In genomic region chr12:111574074-111574886, GRCm38 (mm10) we compare ENCODE assay signal across 7 mouse cellular contexts. TPM values are rescaled to one million over a fixed set of nuclear protein-coding genes. Genes with fewer than 3 reads are reported as not detected.
A peak's percentile ranks its signal among the peaks of the same experiment; 100 is the strongest.
DNase-seq lines count a peak whose midpoint lies in the region; ATAC-seq lines count a peak whose summit lies in the region.

Gene Mark3, plus strand, starts transcription at chr12:111574523.

- peak within 1 kb of the TSS; percentile 96 for H3K9ac ChIP-seq in intestine, embryonic 15.5 days

- H3K9me3 ChIP-seq in intestine, embryonic 15.5 days, result no peaks in the 10 kb centered on the region
- H3K9me3 ChIP-seq in midbrain, embryonic 10.5 days (replicated peaks), result no peaks in the 10 kb centered on the region

- peak within 1 kb of the TSS; percentile 90 for H3K4me2 ChIP-seq in intestine, embryonic 15.5 days (replicated peaks)

- H3K4me3 ChIP-seq in intestine, embryonic 15.5 days (replicated peaks), result peak within 1 kb of the TSS; percentile 100
- peak within 1 kb of the TSS; percentile 99 for H3K4me3 ChIP-seq in midbrain, embryonic 10.5 days

- no peaks in the 10 kb centered on the region for H3K36me3 ChIP-seq in intestine, embryonic 15.5 days
- peaks cover 13% of the 10 kb centered on the region for H3K36me3 ChIP-seq in midbrain, embryonic 10.5 days

- intact Hi-C loops in gastrocnemius, postnatal 36 days (cut with DNase I), result loop anchor here (2.0 kb wide), 1 partner anchor 35 kb away; the partner anchor contains the start of gene Eif5
- intact Hi-C loops in left cerebral cortex, postnatal 25 days (cut with DNase I), result loop anchor here (2.0 kb wide), 1 partner anchor 37 kb away; no protein-coding TSS in a partner anchor

- under 1% methylated on average over 67 of the region's 75 CpGs for WGBS in intestine, embryonic 15.5 days
- under 1% methylated on average over 72 of the region's 75 CpGs for WGBS in midbrain, embryonic 10.5 days

- peak; percentile 99 for ATAC-seq in intestine, embryonic 15.5 days

- H3K27me3 ChIP-seq in intestine, embryonic 15.5 days (replicated peaks), result no peaks in the 10 kb centered on the region
- H3K27me3 ChIP-seq in midbrain, embryonic 10.5 days (ENCODE audit: low read depth, poor library complexity, severe bottlenecking), result no peaks in the 10 kb centered on the region

- peak within 1 kb of the TSS; percentile 93 for H3K27ac ChIP-seq in intestine, embryonic 15.5 days
- peak within 1 kb of the TSS; percentile 97 for H3K27ac ChIP-seq in midbrain, embryonic 10.5 days (replicated peaks)

- peak; percentile 98 for DNase-seq in adrenal gland, adult 2 months
- peak; percentile 91 for DNase-seq in embryo, embryonic 11.5 days (ENCODE audit: low read depth, low spot score)
- peak; percentile 96 to 97 for DNase-seq in gastrocnemius, postnatal 36 days
- DNase-seq in left cerebral cortex, postnatal 25 days (ENCODE audit: low spot score in 2 of 2), result peak; percentile 97 to 98
- DNase-seq in midbrain, embryonic 10.5 days (ENCODE audit: low spot score), result peak; percentile 98
- peak; percentile 99 for DNase-seq in right cerebral cortex, postnatal 4 days

- peaks cover 9% of the 10 kb centered on the region for H3K4me1 ChIP-seq in intestine, embryonic 15.5 days (replicated peaks)
- H3K4me1 ChIP-seq in midbrain, embryonic 10.5 days, result peaks cover 34% of the 10 kb centered on the region

RNA-seq across cellular contexts. Expression of gene Mark3, which starts in this region (rescaled TPM):
- total RNA-seq in adrenal gland, adult 2 months (2021), result 10 to 100 TPM; 83.2 to 95.9 TPM
- 33.5 and 35.8 TPM in 2 replicates for polyA plus RNA-seq in adrenal gland, adult 2 months (2012; rRNA removed)
- 10 to 100 TPM; 49.6 to 51.3 TPM for total RNA-seq in gastrocnemius, postnatal 36 days (2021)
- 22.4 and 30.5 TPM in 2 replicates for polyA plus RNA-seq in intestine, embryonic 15.5 days (2015; fragmentation: Nextera tagmentation; extraction: Ambion mirVana)
- total RNA-seq in left cerebral cortex, postnatal 25 days (2021), result 100 to 1,000 TPM; 107 to 109 TPM
- 44.2 and 47.4 TPM in 2 replicates for polyA plus RNA-seq in midbrain, embryonic 10.5 days (2016; fragmentation: Nextera tagmentation; extraction: Ambion mirVana)

Comparison
In these comparisons a context has a peak if more than half of its experiments do, and no peak if none do; other contexts are left out.
1. Peak in every context shown above with its lines: DNase-seq, ATAC-seq, H3K4me3 ChIP-seq and H3K27ac ChIP-seq.